Mouse (Mus musculus) adrenal gland, postnatal 10 days (tissue): Measurements from ENCODE around the gene Alg2. TPM values are rescaled to one million over a fixed set of nuclear protein-coding genes. Genes with fewer than 3 reads are reported as not detected.

ENCODE experiments used
- DNase-seq: peaks from one replicate; pipeline ENCODE4 v3.0.0; 2021; ENCODE audit warnings: mixed read lengths
- total RNA-seq, 2 experiments: library from RNA; stranded (reverse); gene quantifications; 2 replicates each; pipeline ENCODE4 v1.2.3; 2021

The Alg2 gene
- total RNA-seq, 2 experiments from 2014 or later = 68.8 to 83.3 TPM

GRCm38 (mm10) chr4:47449586-47450522, 24.3 kb downstream of the Alg2 start:
- no peak for DNase-seq

GRCm38 (mm10) chr4:47449116-47449515, 25.0 kb downstream of the Alg2 start:
- no peak for DNase-seq

- DNase-seq = no peak
Measured at GRCm38 (mm10) chr4:47448526-47448925, 25.6 kb downstream of the Alg2 start.

- peak; percentile 37 for DNase-seq
Measured at GRCm38 (mm10) chr4:47440951-47441350, 33.2 kb downstream of the Alg2 start.

GRCm38 (mm10) chr4:47438956-47439355, 35.2 kb downstream of the Alg2 start:
- no peak for DNase-seq

GRCm38 (mm10) chr4:47437365-47438340, 36.5 kb downstream of the Alg2 start:
- DNase-seq = peak; percentile 90

- no peak for DNase-seq
Measured at GRCm38 (mm10) chr4:47435566-47436360, 38.4 kb downstream of the Alg2 start.

GRCm38 (mm10) chr4:47435131-47435530, 39.0 kb downstream of the Alg2 start:
- no peak for DNase-seq

- DNase-seq = no peak
Measured at GRCm38 (mm10) chr4:47432766-47433165, 41.4 kb downstream of the Alg2 start.

GRCm38 (mm10) chr4:47431081-47431480, 43.1 kb downstream of the Alg2 start:
- no peak for DNase-seq

- no peak for DNase-seq
Measured at GRCm38 (mm10) chr4:47430557-47430956, 43.6 kb downstream of the Alg2 start.

GRCm38 (mm10) chr4:47427606-47428005, 46.5 kb downstream of the Alg2 start:
- no peak for DNase-seq

- no peak for DNase-seq
Measured at GRCm38 (mm10) chr4:47425247-47425830, 48.8 kb downstream of the Alg2 start.

GRCm38 (mm10) chr4:47424376-47424775, 49.8 kb downstream of the Alg2 start:
- DNase-seq = no peak

- DNase-seq = no peak
Measured at GRCm38 (mm10) chr4:47422946-47423345, 51.2 kb downstream of the Alg2 start.

GRCm38 (mm10) chr4:47422194-47422593, 51.9 kb downstream of the Alg2 start:
- DNase-seq = no peak

- DNase-seq = no peak
Measured at GRCm38 (mm10) chr4:47420191-47420590, 53.9 kb downstream of the Alg2 start.

- peak; percentile 31 for DNase-seq
Measured at GRCm38 (mm10) chr4:47419268-47419973, 54.7 kb downstream of the Alg2 start.

- no peak for DNase-seq
Measured at GRCm38 (mm10) chr4:47417871-47418270, 56.3 kb downstream of the Alg2 start.
